ENCODE assay signal across 10 mouse cellular contexts in genomic region chr8:9580192-9580591, GRCm38 (mm10).
A peak's percentile ranks its signal among the peaks of the same experiment; 100 is the strongest.
DNase-seq lines count a peak whose midpoint lies in the region; ATAC-seq and TF ChIP-seq lines count a peak whose summit lies in the region.
"Had no signal": no experiment of that assay in that cellular context is flagged by ENCODE, and none has a peak within 500 bp of the region (broad histone marks: within the 10 kb centered on the region; RNA-seq: fewer than 3 reads in every experiment).

No protein-coding gene starts in this region.

- no peaks in the 10 kb centered on the region for H3K36me3 ChIP-seq in liver, postnatal 0 days (replicated peaks; ENCODE audit: insufficient read depth, low read length)
- H3K36me3 ChIP-seq in liver, embryonic 11.5 days (ENCODE audit: control insufficient read depth, insufficient read depth, low read length), result no peaks in the 10 kb centered on the region

- DNase-seq in cerebellum, postnatal 10 days, result peak; percentile 54 to 74
- DNase-seq in cerebellum, adult 11-12 months, result no peak
- no peak for DNase-seq in liver, postnatal 0 days
- no peak for DNase-seq in liver, embryonic 11.5 days (ENCODE audit: low spot score)
- DNase-seq in thymus, postnatal 10 days (ENCODE audit: low spot score in 2 of 2), result no peak
- no peak for DNase-seq in spleen, adult 12 weeks (ENCODE audit: low spot score)
- DNase-seq: gastrocnemius, postnatal 25 days had no signal

- H3K9ac ChIP-seq in liver, postnatal 0 days (replicated peaks), result no peak overlapping the region
- no peak overlapping the region for H3K9ac ChIP-seq in liver, embryonic 11.5 days (ENCODE audit: low read depth, low read length)

- no peak overlapping the region for H3K4me3 ChIP-seq in liver, postnatal 0 days (ENCODE audit: low read depth, low read length)
- H3K4me3 ChIP-seq in liver, embryonic 11.5 days (ENCODE audit: low read depth, low read length), result no peak overlapping the region
- H3K4me3 ChIP-seq in cortical plate, adult 2 months (ENCODE audit: insufficient read depth, low read length), result no peak overlapping the region

- no peak for TF ChIP-seq POLR2A in cortical plate, adult 2 months (IDR thresholded peaks at IDR 0.05; ENCODE audit: extremely low read depth, insufficient read depth, low read length)

- H3K27ac ChIP-seq in liver, postnatal 0 days (ENCODE audit: low read depth), result no peak overlapping the region
- H3K27ac ChIP-seq in liver, embryonic 11.5 days (ENCODE audit: low read depth, low read length), result no peak overlapping the region
- no peak overlapping the region for H3K27ac ChIP-seq in cortical plate, adult 2 months (ENCODE audit: insufficient read depth, low read length)

- H3K9me3 ChIP-seq in liver, postnatal 0 days (ENCODE audit: low read length), result no peaks in the 10 kb centered on the region
- H3K9me3 ChIP-seq in liver, embryonic 11.5 days (ENCODE audit: control insufficient read depth, low read length), result no peaks in the 10 kb centered on the region

- WGBS in liver, postnatal 0 days (ENCODE audit: insufficient replicate concordance), result 25% methylated on average over 3 of the region's 3 CpGs
- WGBS in liver, embryonic 11.5 days, result 31% methylated on average over 3 of the region's 3 CpGs

- no peaks in the 10 kb centered on the region for H3K4me1 ChIP-seq in liver, postnatal 0 days (ENCODE audit: insufficient read depth)
- H3K4me1 ChIP-seq in liver, embryonic 11.5 days (replicated peaks; ENCODE audit: control insufficient read depth, insufficient read depth, low read length), result no peaks in the 10 kb centered on the region
- H3K4me1 ChIP-seq in cortical plate, adult 2 months (ENCODE audit: control insufficient read depth, insufficient read depth, low read length), result no peaks in the 10 kb centered on the region

- no peak for ATAC-seq in liver, postnatal 0 days
- ATAC-seq in liver, embryonic 11.5 days (replicated peaks; ENCODE audit: low FRiP score), result no peak
- peak; percentile 66 for ATAC-seq in megakaryocyte progenitor cell, adult 5-6 weeks (replicated peaks; ENCODE audit: poor library complexity)

- H3K27me3 ChIP-seq in liver, postnatal 0 days (ENCODE audit: insufficient read depth, low read length), result no peaks in the 10 kb centered on the region
- H3K27me3 ChIP-seq in liver, embryonic 11.5 days (replicated peaks; ENCODE audit: control insufficient read depth, insufficient read depth, low read length), result no peaks in the 10 kb centered on the region
- H3K27me3 ChIP-seq: CH12.LX had no signal

- no peak overlapping the region for H3K4me2 ChIP-seq in liver, postnatal 0 days (ENCODE audit: low read depth, low read length)
- no peak overlapping the region for H3K4me2 ChIP-seq in liver, embryonic 11.5 days

- TF ChIP-seq CTCF in liver, postnatal 0 days (IDR thresholded peaks at IDR 0.05; ENCODE audit: low read depth), result peak; percentile 52
- peak; percentile 23; the same call in 1 of the 2 replicates for TF ChIP-seq CTCF in cortical plate, adult 2 months (IDR thresholded peaks at IDR 0.05; ENCODE audit: extremely low read depth, insufficient read depth, low read length)

- TF ChIP-seq EP300 in liver, postnatal 0 days (IDR thresholded peaks at IDR 0.05; ENCODE audit: low read depth), result no peak

Comparison
In these comparisons a context has a peak if more than half of its experiments do, and no peak if none do; other contexts are left out.
1. DNase-seq: peak in cerebellum, postnatal 10 days (2 of 2); none in cerebellum, adult 11-12 months (single experiment), liver, postnatal 0 days (single experiment), liver, embryonic 11.5 days (single experiment), thymus, postnatal 10 days (0 of 2) and spleen, adult 12 weeks (single experiment).